Mouse (Mus musculus): Measurements from ENCODE around the gene Ntn3. TPM values are rescaled to one million over a fixed set of nuclear protein-coding genes. Genes with fewer than 3 reads are reported as not detected.

Ntn3 gene
- polyA plus RNA-seq, 1 experiment from 2014 or later, result 2.6 TPM

DNA sequence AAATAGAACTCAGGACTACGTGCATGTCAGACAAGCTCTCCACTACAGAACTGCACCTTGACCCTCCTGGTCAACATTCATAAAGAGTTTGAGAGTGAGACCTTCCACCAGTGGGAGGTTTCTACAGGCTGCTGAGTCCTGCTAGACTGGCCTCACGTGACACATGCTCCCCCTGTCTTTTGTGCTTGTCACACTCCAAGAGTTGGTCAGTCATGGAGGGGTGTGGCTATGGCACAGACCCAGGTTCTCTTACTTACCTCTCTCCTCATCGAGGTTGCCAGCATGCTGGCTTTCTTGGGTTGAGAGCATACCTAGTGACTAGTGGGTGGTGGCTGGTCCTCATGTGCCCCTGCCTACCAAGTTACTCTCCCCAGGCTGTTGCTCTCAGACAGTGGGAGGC lies 54.9 kb downstream of the Ntn3 start:
- no peak for ATAC-seq

More for the DNA sequence above, 54.9 kb downstream of the Ntn3 start:
- no peak overlapping the region for H3K4me3 ChIP-seq (ENCODE audit: low read depth, low read length)
- WGBS, result 66% methylated on average over 3 of the region's 3 CpGs
- H3K4me2 ChIP-seq (ENCODE audit: low read length), result no peak overlapping the region
- peaks cover 9% of the 10 kb centered on the region; the same call in 1 of the 2 replicates for H3K36me3 ChIP-seq (ENCODE audit: control insufficient read depth, insufficient read depth, low read length)
- H3K4me1 ChIP-seq (ENCODE audit: control insufficient read depth, insufficient read depth, low read length), result peaks cover 4% of the 10 kb centered on the region; the same call in 1 of the 2 replicates
- H3K27me3 ChIP-seq (replicated peaks; ENCODE audit: control insufficient read depth, insufficient read depth, low read length), result no peaks in the 10 kb centered on the region
- no peak overlapping the region for H3K27ac ChIP-seq (ENCODE audit: low read depth, low read length)
- H3K9ac ChIP-seq (ENCODE audit: low read length), result no peak overlapping the region
- no peak for DNase-seq (ENCODE audit: low spot score)
- H3K9me3 ChIP-seq (replicated peaks; ENCODE audit: control insufficient read depth, low read length), result no peaks in the 10 kb centered on the region

Small RNA genes lying within 50 kb of the gene (microRNA-seq; reads per million reads assigned to microRNA genes)
- gene Mir5134 (1.6 reads per million, percentile 6 among the genes with 10 or more reads in this experiment), gene Mir6965 (0.53 reads per million)

Other genes with a start within 250 kb of the Ntn3 start
- not detected in 2 replicates for gene Prss30, start 229.0 kb downstream of the Ntn3 start, polyA plus RNA-seq (2014; fragmentation: Nextera tagmentation; extraction: Ambion mirVana)
- gene Prss22, start 211.4 kb downstream of the Ntn3 start, polyA plus RNA-seq (2014; fragmentation: Nextera tagmentation; extraction: Ambion mirVana), result not detected in 2 replicates
- not detected in 2 replicates for gene Prss27, start 171.4 kb downstream of the Ntn3 start, polyA plus RNA-seq (2014; fragmentation: Nextera tagmentation; extraction: Ambion mirVana)
- 84.3 and 87.0 TPM in 2 replicates for gene Kctd5, start 136.0 kb downstream of the Ntn3 start, polyA plus RNA-seq (2014; fragmentation: Nextera tagmentation; extraction: Ambion mirVana)
- gene Pdpk1, start 58.6 kb downstream of the Ntn3 start, polyA plus RNA-seq (2014; fragmentation: Nextera tagmentation; extraction: Ambion mirVana), result 42.6 and 59.0 TPM in 2 replicates
- 28.4 and 29.6 TPM in 2 replicates for gene Amdhd2, start 45.8 kb downstream of the Ntn3 start, polyA plus RNA-seq (2014; fragmentation: Nextera tagmentation; extraction: Ambion mirVana)
- gene Atp6v0c, start 39.8 kb downstream of the Ntn3 start, polyA plus RNA-seq (2014; fragmentation: Nextera tagmentation; extraction: Ambion mirVana), result 1,021 and 1,033 TPM in 2 replicates
- gene Tbc1d24, start 4.0 kb downstream of the Ntn3 start, polyA plus RNA-seq (2014; fragmentation: Nextera tagmentation; extraction: Ambion mirVana), result 10.5 and 15.0 TPM in 2 replicates
- gene Tedc2, start 11.3 kb upstream of the Ntn3 start, polyA plus RNA-seq (2014; fragmentation: Nextera tagmentation; extraction: Ambion mirVana), result 11.0 and 12.5 TPM in 2 replicates
- gene Ccnf, start 42.0 kb upstream of the Ntn3 start, polyA plus RNA-seq (2014; fragmentation: Nextera tagmentation; extraction: Ambion mirVana), result 31.8 and 34.3 TPM in 2 replicates
- 0.13 and 0.31 TPM in 2 replicates for gene Abca17, start 141.5 kb upstream of the Ntn3 start, polyA plus RNA-seq (2014; fragmentation: Nextera tagmentation; extraction: Ambion mirVana)
- gene Abca3, start 142.4 kb upstream of the Ntn3 start, polyA plus RNA-seq (2014; fragmentation: Nextera tagmentation; extraction: Ambion mirVana), result 14.5 and 21.3 TPM in 2 replicates
- gene Rnps1, start 205.0 kb upstream of the Ntn3 start, polyA plus RNA-seq (2014; fragmentation: Nextera tagmentation; extraction: Ambion mirVana), result 304 and 325 TPM in 2 replicates
- gene Eci1, start 217.1 kb upstream of the Ntn3 start, polyA plus RNA-seq (2014; fragmentation: Nextera tagmentation; extraction: Ambion mirVana), result 31.5 and 31.8 TPM in 2 replicates
- gene Dnase1l2, start 233.6 kb upstream of the Ntn3 start, polyA plus RNA-seq (2014; fragmentation: Nextera tagmentation; extraction: Ambion mirVana), result 2.3 and 3.5 TPM in 2 replicates